Mouse (Mus musculus) kidney, adult 2 months (tissue): ENCODE measurements around the gene Lyve1. TPM values are rescaled to one million over a fixed set of nuclear protein-coding genes. Genes with fewer than 3 reads are reported as not detected.
A peak's percentile ranks its signal among the peaks of the same experiment; 100 is the strongest.

ENCODE experiments used
- DNase-seq: peaks from one replicate; pipeline ENCODE4 v3.0.0; 2021
- H3K27ac ChIP-seq: fragments of 200-500 bp; 2 replicates; pipeline ENCODE4 v1.5.1; 2012; ENCODE audit warnings: low read depth, low read length, control low read depth, inconsistent platforms; ENCODE audit not compliant: insufficient read depth
- H3K27me3 ChIP-seq: fragments of 200-500 bp; replicated peaks from 2 replicates; pipeline ENCODE4 v1.6.1; 2012; ENCODE audit warnings: mild to moderate bottlenecking, moderate library complexity, low read length, inconsistent platforms; ENCODE audit not compliant: control insufficient read depth, insufficient read depth
- H3K36me3 ChIP-seq: fragments of 200-500 bp; 2 replicates; pipeline ENCODE4 v1.6.1; 2012; ENCODE audit warnings: mild to moderate bottlenecking, moderate library complexity, low read length, inconsistent platforms; ENCODE audit not compliant: control insufficient read depth, insufficient read depth
- H3K4me1 ChIP-seq: fragments of 200-500 bp; 2 replicates; pipeline ENCODE4 v1.6.1; 2011; ENCODE audit warnings: low read length; ENCODE audit not compliant: control insufficient read depth, insufficient read depth
- H3K4me3 ChIP-seq: fragments of 200-500 bp; 2 replicates; pipeline ENCODE4 v1.5.1; 2011; ENCODE audit warnings: mild to moderate bottlenecking, low read depth, low read length, control low read depth; ENCODE audit not compliant: insufficient read depth
- CTCF ChIP-seq: fragments of 200-500 bp; conservative IDR thresholded peaks from 2 replicates; pipeline ENCODE4 v1.5.1; 2011; ENCODE audit warnings: low read depth, mild to moderate bottlenecking, control low read depth, low read length, moderate library complexity, mixed read lengths; ENCODE audit not compliant: insufficient read depth, insufficient read length
- POLR2A ChIP-seq: fragments of 200-500 bp; IDR thresholded peaks from one replicate; pipeline ENCODE4 v1.6.1; 2011; ENCODE audit warnings: low read depth, low read length, control low read depth
- WGBS: fragments of 180-500 bp; shearing (Covaris S2); methylation state at CpG from one replicate; pipeline ENCODE4 v1.1.7; 2018; 5-methylcytosine and 5-hydroxymethylcytosine counted together
- polyA plus RNA-seq: library from polyadenylated mRNA; depleted of rRNA; stranded (reverse); fragments of >200 nt; gene quantifications from 2 replicates; pipeline ENCODE4 v1.2.3, GENCODE M21; 2012

Gene Lyve1
- polyA plus RNA-seq, 1 experiment, result 6.6 TPM

DNA sequence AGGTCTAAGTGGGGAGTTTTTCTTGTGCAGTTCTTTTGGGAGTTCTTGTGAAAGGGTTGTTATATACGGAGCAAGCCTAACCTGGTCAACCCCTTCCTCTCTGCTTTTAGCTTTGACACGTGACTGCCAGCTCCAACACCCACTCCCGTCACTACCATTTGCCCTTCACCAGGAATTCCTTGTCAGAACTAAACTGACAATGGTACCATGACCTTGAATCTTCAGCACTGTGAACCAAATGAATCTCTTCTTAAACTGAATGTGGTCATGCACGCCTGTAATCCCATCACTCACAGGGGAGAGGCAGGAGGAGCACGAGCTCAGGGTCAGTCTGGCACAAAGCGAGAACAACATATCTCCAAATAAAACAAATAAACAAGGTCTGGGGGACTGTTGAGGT is 4.1 kb upstream of the Lyve1 start:
- Histone ChIP-seq H3K4me1 (no peaks in the 10 kb centered on the region), H3K36me3 (no peaks in the 10 kb centered on the region), H3K27ac (no peak overlapping the region), H3K27me3 (no peaks in the 10 kb centered on the region), H3K4me3 (no peak overlapping the region)
- no peak for DNase-seq
- 93% methylated on average over 6 of the region's 6 CpGs for WGBS
- TF ChIP-seq CTCF (no peak), POLR2A (no peak)

GRCm38 (mm10) chr7:110866021-110866420 is 3.0 kb upstream of the Lyve1 start:
- no peak for TF ChIP-seq CTCF
- no peak for TF ChIP-seq POLR2A
- no peaks in the 10 kb centered on the region for H3K27me3 ChIP-seq
- H3K36me3 ChIP-seq, result no peaks in the 10 kb centered on the region
- H3K4me1 ChIP-seq, result no peaks in the 10 kb centered on the region
- DNase-seq, result no peak
- H3K27ac ChIP-seq, result no peak overlapping the region
- WGBS, result 94% methylated on average over 3 of the region's 3 CpGs
- no peak overlapping the region for H3K4me3 ChIP-seq

GRCm38 (mm10) chr7:110865570-110865969 is 2.5 kb upstream of the Lyve1 start:
- no peak for TF ChIP-seq POLR2A
- no peak for TF ChIP-seq CTCF

GRCm38 (mm10) chr7:110865038-110865437 is 2.0 kb upstream of the Lyve1 start:
- H3K36me3 ChIP-seq, result no peaks in the 10 kb centered on the region
- no peaks in the 10 kb centered on the region for H3K27me3 ChIP-seq
- H3K4me3 ChIP-seq, result no peak overlapping the region
- peak; percentile 41 for DNase-seq
- H3K27ac ChIP-seq, result no peak overlapping the region
- 43% methylated on average over 10 of the region's 10 CpGs for WGBS
- TF ChIP-seq POLR2A, result no peak
- no peak for TF ChIP-seq CTCF
- no peaks in the 10 kb centered on the region for H3K4me1 ChIP-seq

More at GRCm38 (mm10) chr7:110865570-110865969, 2.5 kb upstream of the Lyve1 start:
- no peaks in the 10 kb centered on the region for H3K4me1 ChIP-seq
- H3K27me3 ChIP-seq, result no peaks in the 10 kb centered on the region
- WGBS, result 70% methylated on average over 6 of the region's 6 CpGs
- H3K27ac ChIP-seq, result no peak overlapping the region
- no peaks in the 10 kb centered on the region for H3K36me3 ChIP-seq
- no peak overlapping the region for H3K4me3 ChIP-seq
- no peak for DNase-seq

DNA sequence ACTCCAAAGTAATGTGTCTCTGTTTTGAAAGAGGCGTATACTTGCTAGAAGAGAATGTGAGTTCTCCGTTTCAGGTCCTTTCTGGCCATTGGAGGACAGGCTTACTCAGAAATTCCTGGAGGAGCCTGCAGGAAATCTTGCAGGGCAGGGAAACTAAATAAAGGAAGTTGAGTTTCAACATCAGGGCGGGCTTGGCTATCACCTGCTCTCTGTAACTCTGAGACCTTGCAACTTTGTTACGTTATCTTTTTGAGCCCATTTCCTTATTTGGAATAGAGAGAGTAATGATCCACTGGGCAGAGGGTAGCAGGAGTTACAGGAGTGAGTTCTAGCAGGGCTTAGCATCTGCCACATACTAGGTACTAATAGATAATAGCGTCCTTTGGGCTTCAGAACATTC is 2.9 kb downstream of the Lyve1 start:
- Histone ChIP-seq H3K4me3 (no peak overlapping the region), H3K36me3 (no peaks in the 10 kb centered on the region), H3K27me3 (no peaks in the 10 kb centered on the region), H3K4me1 (0 out of 2 replicates have a peak, but pooled peaks cover 2% of the 10 kb centered on the region), H3K27ac (no peak overlapping the region)
- WGBS, result 58% methylated on average over 5 of the region's 5 CpGs
- TF ChIP-seq CTCF (no peak), POLR2A (no peak)
- DNase-seq, result no peak

DNA sequence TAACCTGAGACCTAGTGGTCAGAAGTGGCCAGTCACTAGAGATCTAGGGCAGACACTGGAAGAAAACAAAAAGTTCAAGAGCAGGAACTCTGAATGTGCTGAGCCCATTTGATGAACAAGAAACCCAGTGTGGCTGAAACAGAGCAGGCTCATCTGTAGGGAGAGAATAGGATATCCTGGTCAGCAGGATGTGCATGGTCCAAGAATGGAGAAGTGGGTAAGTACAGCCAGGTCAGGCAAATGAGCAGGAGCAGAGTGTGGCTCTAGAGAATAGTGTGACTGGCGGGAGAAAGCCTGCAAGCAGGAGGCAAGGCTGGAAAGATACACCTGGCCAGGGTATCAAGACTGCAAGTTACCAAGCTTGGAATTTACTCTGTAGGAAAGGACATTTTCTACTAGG is 7.4 kb downstream of the Lyve1 start:
- Histone ChIP-seq H3K4me1 (0 out of 2 replicates have a peak, but pooled peaks cover 3% of the 10 kb centered on the region), H3K27ac (no peak overlapping the region), H3K4me3 (no peak overlapping the region), H3K36me3 (no peaks in the 10 kb centered on the region), H3K27me3 (no peaks in the 10 kb centered on the region)
- TF ChIP-seq CTCF, result no peak
- WGBS, result 92% methylated on average over 1 of the region's 1 CpGs
- DNase-seq, result no peak

DNA sequence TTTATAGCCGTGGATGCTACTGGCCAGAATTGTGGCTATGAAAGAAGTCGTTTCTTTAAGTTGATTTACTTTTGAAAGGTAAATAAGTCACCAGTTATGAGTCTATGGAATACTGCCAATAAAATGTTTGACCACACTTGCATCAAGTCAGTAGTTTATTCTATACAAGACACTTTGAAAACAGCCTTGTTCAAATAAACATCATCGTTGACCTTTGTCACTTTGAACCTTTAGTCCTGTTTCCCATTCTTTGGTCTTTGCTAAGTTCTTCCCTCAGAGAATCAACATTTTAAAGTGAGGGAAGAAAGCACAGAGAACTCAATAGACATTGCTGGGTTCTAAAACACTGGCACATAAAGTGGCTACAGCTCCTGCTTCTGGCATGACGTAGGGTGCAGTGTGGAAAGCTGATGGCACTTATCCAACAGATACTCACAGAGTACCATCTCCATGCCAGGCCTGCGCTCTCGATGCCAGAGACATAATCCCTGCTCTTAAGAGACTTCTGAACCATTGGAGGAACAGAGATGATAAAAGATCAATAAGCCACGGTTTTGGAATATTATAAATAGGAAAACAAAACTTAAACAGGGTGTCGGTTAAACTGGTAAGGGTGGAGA is 8.0 kb downstream of the Lyve1 start:
- H3K36me3 ChIP-seq, result no peaks in the 10 kb centered on the region
- H3K27me3 ChIP-seq, result no peaks in the 10 kb centered on the region
- no peak overlapping the region for H3K4me3 ChIP-seq
- 57% methylated on average over 8 of the region's 8 CpGs for WGBS
- no peak for TF ChIP-seq POLR2A
- TF ChIP-seq CTCF, result no peak
- no peak overlapping the region for H3K27ac ChIP-seq
- H3K4me1 ChIP-seq, result 0 out of 2 replicates have a peak, but pooled peaks cover 3% of the 10 kb centered on the region
- peak; percentile 28 for DNase-seq

DNA sequence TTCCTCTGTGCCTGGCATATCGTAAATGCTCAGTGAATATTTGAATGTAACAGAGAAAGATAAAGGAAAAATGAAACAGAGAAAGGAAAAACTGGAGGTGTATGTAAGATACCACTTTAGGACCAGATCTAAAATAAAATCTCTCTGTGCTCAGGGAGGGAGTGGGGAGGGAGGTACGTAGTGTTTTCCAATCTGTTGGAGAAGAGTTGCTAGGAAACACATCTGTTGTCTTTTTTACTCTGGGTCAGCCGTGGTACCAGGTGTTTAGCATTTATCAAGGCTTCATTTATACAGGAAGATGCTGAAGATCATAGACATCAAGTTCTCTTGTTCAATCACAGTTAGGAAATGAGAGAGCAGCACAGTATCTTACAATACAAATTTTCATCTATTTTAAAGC is 8.5 kb downstream of the Lyve1 start:
- Histone ChIP-seq H3K36me3 (no peaks in the 10 kb centered on the region), H3K27me3 (no peaks in the 10 kb centered on the region), H3K27ac (no peak overlapping the region), H3K4me3 (no peak overlapping the region), H3K4me1 (0 out of 2 replicates have a peak, but pooled peaks cover 3% of the 10 kb centered on the region)
- WGBS, result 67% methylated on average over 3 of the region's 3 CpGs
- no peak for DNase-seq
- TF ChIP-seq CTCF (no peak), POLR2A (no peak)
